In the genomic region with DNA sequence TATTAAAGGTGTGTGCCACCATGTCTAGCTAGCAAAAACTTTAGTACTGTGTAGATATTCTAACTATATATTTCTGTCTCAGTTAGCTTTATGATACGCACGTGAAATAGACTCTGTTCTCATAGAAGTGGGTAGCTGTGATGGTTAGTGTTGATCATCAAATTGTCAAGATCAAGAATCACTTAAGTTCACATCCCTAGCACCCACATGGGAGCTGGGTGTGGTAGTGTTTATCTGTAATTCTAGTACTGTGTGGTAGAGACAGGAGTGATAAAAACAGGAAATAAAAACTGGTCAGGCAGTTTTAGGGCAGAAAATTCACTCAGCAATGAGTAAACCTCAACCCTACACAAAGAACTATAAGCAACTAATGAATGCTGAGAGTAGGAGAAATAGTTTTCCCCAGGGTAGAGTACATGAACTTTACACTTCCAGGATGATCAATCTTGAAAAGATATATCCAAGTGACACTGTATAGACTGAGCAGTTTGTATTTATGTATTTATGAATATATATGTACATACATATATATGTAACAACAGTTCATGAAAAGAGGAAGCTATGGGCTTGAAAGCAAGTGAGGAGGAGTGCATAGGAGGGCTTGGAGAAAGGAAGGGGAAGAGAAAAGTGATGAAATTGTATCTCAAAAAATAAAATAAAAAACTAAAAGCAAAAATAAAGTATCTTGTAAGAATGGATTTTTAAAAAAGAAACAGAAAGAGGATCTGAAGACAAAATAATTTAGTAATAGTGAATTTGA, we compare ENCODE assay signal across 31 mouse cellular contexts. TPM values are rescaled to one million over a fixed set of nuclear protein-coding genes. Genes with fewer than 3 reads are reported as not detected.
A peak's percentile ranks its signal among the peaks of the same experiment; 100 is the strongest.
DNase-seq lines count a peak whose midpoint lies in the region; ATAC-seq lines count a peak whose summit lies in the region.
"Had no signal": no experiment of that assay in that cellular context is flagged by ENCODE, and none has a peak within 500 bp of the region (broad histone marks: within the 10 kb centered on the region; RNA-seq: fewer than 3 reads in every experiment).

No protein-coding gene starts in this region.

- H3K27me3 ChIP-seq in forebrain, embryonic 16.5 days (replicated peaks; ENCODE audit: control insufficient read depth, insufficient read depth, low read length): no peaks in the 10 kb centered on the region
- no peaks in the 10 kb centered on the region for H3K27me3 ChIP-seq in midbrain, embryonic 15.5 days (replicated peaks)
- H3K27me3 ChIP-seq: forebrain, embryonic 15.5 days; heart, embryonic 12.5 days; hindbrain, embryonic 13.5 days; limb, embryonic 13.5 days; lung, embryonic 15.5 days; midbrain, embryonic 13.5 days; neural tube, embryonic 12.5 days had no signal

- H3K27ac ChIP-seq in forebrain, embryonic 16.5 days (ENCODE audit: low read length): no peak overlapping the region
- no peak overlapping the region for H3K27ac ChIP-seq in midbrain, embryonic 15.5 days
- H3K27ac ChIP-seq: forebrain, embryonic 15.5 days; hindbrain, embryonic 13.5 days; layer of hippocampus, adult 2 months; left cerebral cortex, adult 2 months; limb, embryonic 13.5 days; lung, embryonic 15.5 days; midbrain, embryonic 13.5 days; neural tube, embryonic 12.5 days; stomach, postnatal 0 days had no signal

- no peaks in the 10 kb centered on the region for H3K36me3 ChIP-seq in forebrain, embryonic 16.5 days (ENCODE audit: control insufficient read depth, insufficient read depth)
- no peaks in the 10 kb centered on the region for H3K36me3 ChIP-seq in midbrain, embryonic 15.5 days (replicated peaks)
- H3K36me3 ChIP-seq: forebrain, embryonic 15.5 days; G1E; heart, embryonic 12.5 days; hindbrain, embryonic 13.5 days; limb, embryonic 13.5 days; lung, embryonic 15.5 days; midbrain, embryonic 13.5 days; neural tube, embryonic 12.5 days had no signal

- WGBS in forebrain, embryonic 16.5 days: 88% methylated on average over 2 of the region's 2 CpGs
- 86% methylated on average over 2 of the region's 2 CpGs for WGBS in midbrain, embryonic 15.5 days

- peaks cover 4% of the 10 kb centered on the region; the same call in 1 of the 2 replicates for H3K9me3 ChIP-seq in forebrain, embryonic 16.5 days (ENCODE audit: control insufficient read depth, low read length)
- H3K9me3 ChIP-seq in midbrain, embryonic 15.5 days: no peaks in the 10 kb centered on the region
- H3K9me3 ChIP-seq: lung, embryonic 15.5 days had no signal

- H3K4me2 ChIP-seq in forebrain, embryonic 16.5 days (ENCODE audit: low read length): no peak overlapping the region
- H3K4me2 ChIP-seq in midbrain, embryonic 15.5 days: no peak overlapping the region
- H3K4me2 ChIP-seq: forebrain, embryonic 15.5 days; heart, embryonic 12.5 days; hindbrain, embryonic 13.5 days; limb, embryonic 13.5 days; liver, embryonic 11.5 days; lung, embryonic 15.5 days; midbrain, embryonic 13.5 days; neural tube, embryonic 12.5 days had no signal

- peak; percentile 66 for ATAC-seq in megakaryocyte, adult 5-6 weeks (ENCODE audit: poor library complexity, severe bottlenecking)
- 0 out of 2 replicates have a peak, but pooled peaks have one; percentile 13 for ATAC-seq in neutrophil, adult 5-6 weeks (ENCODE audit: extremely low read depth, insufficient number of reproducible peaks, low FRiP score, poor library complexity, severe bottlenecking)
- no peak for ATAC-seq in forebrain, embryonic 16.5 days
- no peak for ATAC-seq in midbrain, embryonic 15.5 days (replicated peaks)
- ATAC-seq: forebrain, embryonic 15.5 days; intestine, postnatal 0 days; midbrain, embryonic 13.5 days had no signal

- H3K9ac ChIP-seq in forebrain, embryonic 16.5 days (replicated peaks; ENCODE audit: low read depth, low read length): no peak overlapping the region
- no peak overlapping the region for H3K9ac ChIP-seq in midbrain, embryonic 15.5 days
- H3K9ac ChIP-seq: forebrain, embryonic 15.5 days; heart, embryonic 12.5 days; hindbrain, embryonic 13.5 days; limb, embryonic 13.5 days; lung, embryonic 15.5 days; midbrain, embryonic 13.5 days; neural tube, embryonic 12.5 days had no signal

- H3K4me3 ChIP-seq in forebrain, embryonic 16.5 days (replicated peaks; ENCODE audit: low read length): no peak overlapping the region
- H3K4me3 ChIP-seq in midbrain, embryonic 15.5 days: no peak overlapping the region
- H3K4me3 ChIP-seq: forebrain, embryonic 15.5 days; heart, embryonic 12.5 days; hindbrain, embryonic 13.5 days; layer of hippocampus, adult 2 months; left cerebral cortex, adult 2 months; limb, embryonic 13.5 days; lung, embryonic 15.5 days; midbrain, embryonic 13.5 days; neural tube, embryonic 12.5 days had no signal

- DNase-seq in CD4-positive helper T cell, adult 2 months (ENCODE audit: low read depth, low spot score): peak; percentile 49
- DNase-seq in MEL-GATA-1-ER (ENCODE audit: extremely low read depth, low read depth): peak; percentile 52
- no peak for DNase-seq in heart, adult 18-20 months
- DNase-seq: adrenal gland, postnatal 25 days; cerebellum, adult 18-20 months; cerebellum, postnatal 14 days; gastrocnemius, postnatal 10 days; heart, postnatal 4 days; kidney, adult 9 months; kidney, postnatal 14 days; lung, postnatal 36 days; right cerebral cortex, postnatal 4 days; thymus, adult 18-20 months; thymus, postnatal 25 days had no signal

- no peaks in the 10 kb centered on the region for H3K4me1 ChIP-seq in forebrain, embryonic 16.5 days (replicated peaks; ENCODE audit: control insufficient read depth, insufficient read depth, low read length)
- no peaks in the 10 kb centered on the region for H3K4me1 ChIP-seq in midbrain, embryonic 15.5 days
- H3K4me1 ChIP-seq: forebrain, embryonic 15.5 days; hindbrain, embryonic 13.5 days; limb, embryonic 13.5 days; midbrain, embryonic 13.5 days; neural tube, embryonic 12.5 days had no signal

RNA-seq across cellular contexts. Expression of a gene that starts 2.2 kb away (rescaled TPM):
- 68.4 and 71.2 TPM in 2 replicates for total RNA-seq in megakaryocyte, adult 5-6 weeks (2015)
- total RNA-seq in megakaryocyte, adult 5-6 weeks (2017): 106 and 107 TPM in 2 replicates
- total RNA-seq in neutrophil, adult 5-6 weeks (2017): 177 and 184 TPM in 2 replicates
- polyA plus RNA-seq in forebrain, embryonic 16.5 days (2015; fragmentation: Nextera tagmentation; extraction: Ambion mirVana): 3.8 and 4.4 TPM in 2 replicates
- 1 to 10 TPM; 5.2 to 6.4 TPM for total RNA-seq in heart, adult 18-20 months (2021)
- 4.0 and 5.0 TPM in 2 replicates for polyA plus RNA-seq in midbrain, embryonic 15.5 days (2015; fragmentation: Nextera tagmentation; extraction: Ambion mirVana)

Comparison
In these comparisons a context has a peak if more than half of its experiments do, and no peak if none do; other contexts are left out.
1. DNase-seq: peak in CD4-positive helper T cell, adult 2 months (single experiment) and MEL-GATA-1-ER (single experiment); none in heart, adult 18-20 months (0 of 2).
2. ATAC-seq: peak in megakaryocyte, adult 5-6 weeks (single experiment) and neutrophil, adult 5-6 weeks (single experiment); none in forebrain, embryonic 16.5 days (single experiment) and midbrain, embryonic 15.5 days (single experiment).
3. RNA of a gene that starts 2.2 kb away (total RNA-seq): 177 to 184 TPM in neutrophil, adult 5-6 weeks and 68.4 to 107 TPM in megakaryocyte, adult 5-6 weeks; 5.2 to 6.4 TPM in heart, adult 18-20 months; every median in the first group is over 4 times any median in the second.